Mouse (Mus musculus) kidney, postnatal 10 days (tissue): ENCODE results near the gene Fbxo34.
"Not testable (repeated sequence)": the region's sequence is repeated elsewhere in the genome, so short reads cannot be mapped to it uniquely, and the experiment has no call there.

Experiments used
- DNase-seq: peaks from one replicate; pipeline ENCODE4 v3.0.0; 2021; ENCODE audit warnings: mixed read lengths

The Fbxo34 gene

GRCm38 (mm10) chr14:47567962-47568652 lies 117.9 kb downstream of the Fbxo34 start:
- peak; percentile 98 for DNase-seq

GRCm38 (mm10) chr14:47570549-47570948 lies 120.3 kb downstream of the Fbxo34 start, which contains the start of gene Atg14:
Gene Atg14, minus strand, starts transcription at chr14:47570649.
- not testable (repeated sequence) for DNase-seq

GRCm38 (mm10) chr14:47572707-47573106 lies 122.5 kb downstream of the Fbxo34 start:
- no peak for DNase-seq

- no peak for DNase-seq
Measured at GRCm38 (mm10) chr14:47574721-47575120, 124.5 kb downstream of the Fbxo34 start.

- no peak for DNase-seq
Measured at GRCm38 (mm10) chr14:47576687-47577086, 126.5 kb downstream of the Fbxo34 start.

- DNase-seq, result no peak
Measured at GRCm38 (mm10) chr14:47578086-47578485, 127.9 kb downstream of the Fbxo34 start.

GRCm38 (mm10) chr14:47581280-47581679 lies 131.1 kb downstream of the Fbxo34 start:
- peak; percentile 9 for DNase-seq
